Mouse (Mus musculus): Measurements from ENCODE around the gene Lcmt1. TPM values are rescaled to one million over a fixed set of nuclear protein-coding genes. Genes with fewer than 3 reads are reported as not detected.

Lcmt1 gene
- polyA plus RNA-seq, 1 experiment from 2014 or later, result 38.5 TPM

GRCm38 (mm10) chr7:123338351-123338750 lies 31.2 kb upstream of the Lcmt1 start:
- Histone ChIP-seq H3K36me3 (ENCODE audit: control insufficient read depth, insufficient read depth) (no peaks in the 10 kb centered on the region), H3K9ac (ENCODE audit: low read length) (no peak overlapping the region), H3K4me1 (ENCODE audit: control insufficient read depth, insufficient read depth, low read length) (peaks cover 58% of the 10 kb centered on the region), H3K27ac (ENCODE audit: low read length) (no peak overlapping the region), H3K9me3 (replicated peaks; ENCODE audit: control insufficient read depth, low read length) (no peaks in the 10 kb centered on the region), H3K4me2 (ENCODE audit: low read depth, low read length) (no peak overlapping the region), H3K27me3 (ENCODE audit: control insufficient read depth, insufficient read depth, low read length) (no peaks in the 10 kb centered on the region), H3K4me3 (ENCODE audit: low read length) (no peak overlapping the region)
- WGBS, result 55% methylated on average over 8 of the region's 8 CpGs
- no peak for ATAC-seq (replicated peaks; ENCODE audit: extremely low read depth, insufficient read depth, low FRiP score)

GRCm38 (mm10) chr7:123341896-123342295 lies 27.7 kb upstream of the Lcmt1 start:
- Histone ChIP-seq H3K9me3 (replicated peaks; ENCODE audit: control insufficient read depth, low read length) (no peaks in the 10 kb centered on the region), H3K4me2 (ENCODE audit: low read depth, low read length) (no peak overlapping the region), H3K4me3 (ENCODE audit: low read length) (no peak overlapping the region), H3K27ac (ENCODE audit: low read length) (peak overlapping the region; percentile 20), H3K36me3 (ENCODE audit: control insufficient read depth, insufficient read depth) (no peaks in the 10 kb centered on the region), H3K9ac (ENCODE audit: low read length) (no peak overlapping the region), H3K27me3 (ENCODE audit: control insufficient read depth, insufficient read depth, low read length) (no peaks in the 10 kb centered on the region), H3K4me1 (ENCODE audit: control insufficient read depth, insufficient read depth, low read length) (peaks cover 45% of the 10 kb centered on the region)
- ATAC-seq (replicated peaks; ENCODE audit: extremely low read depth, insufficient read depth, low FRiP score), result no peak
- 54% methylated on average over 5 of the region's 5 CpGs for WGBS

DNA sequence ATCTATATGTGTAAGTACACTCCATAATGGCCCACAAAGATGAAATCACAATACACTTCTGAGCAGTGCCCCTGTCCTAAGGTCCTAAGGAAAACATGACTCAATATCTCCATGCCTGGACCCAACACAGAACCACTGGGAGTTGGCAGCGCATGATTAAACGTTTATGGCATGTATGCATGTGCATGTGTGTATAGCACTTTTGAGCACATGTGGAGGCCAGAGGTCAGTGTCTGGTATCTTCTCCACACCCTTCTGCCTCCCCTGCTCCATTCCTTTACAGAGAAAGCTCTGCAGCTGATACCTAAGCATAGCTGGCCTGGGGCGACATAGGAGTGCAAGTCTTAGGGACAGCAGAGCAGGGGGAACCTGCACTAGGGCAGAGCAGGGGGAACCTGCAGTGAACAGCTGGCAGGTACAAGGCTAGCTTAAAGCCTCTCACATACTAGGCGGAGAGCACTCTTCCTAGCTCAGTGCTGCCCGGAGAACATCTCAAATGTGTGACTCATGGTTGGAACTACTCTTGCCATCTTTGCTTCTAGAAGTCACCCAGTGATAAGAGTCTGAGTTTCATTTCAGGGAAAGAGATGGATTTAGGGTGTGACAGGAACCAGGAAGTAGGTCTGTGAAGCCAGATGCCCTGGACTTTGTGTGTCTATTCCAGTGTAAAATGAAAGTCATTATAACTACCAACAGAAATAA lies 25.4 kb upstream of the Lcmt1 start:
- ATAC-seq (replicated peaks; ENCODE audit: extremely low read depth, insufficient read depth, low FRiP score), result 0 out of 2 replicates have a peak, but pooled peaks have one; percentile 12
- Histone ChIP-seq H3K4me1 (ENCODE audit: control insufficient read depth, insufficient read depth, low read length) (peaks cover 35% of the 10 kb centered on the region), H3K36me3 (ENCODE audit: control insufficient read depth, insufficient read depth) (no peaks in the 10 kb centered on the region), H3K27me3 (ENCODE audit: control insufficient read depth, insufficient read depth, low read length) (no peaks in the 10 kb centered on the region), H3K9ac (ENCODE audit: low read length) (no peak overlapping the region), H3K27ac (ENCODE audit: low read length) (no peak overlapping the region), H3K4me2 (ENCODE audit: low read depth, low read length) (no peak overlapping the region), H3K4me3 (ENCODE audit: low read length) (no peak overlapping the region), H3K9me3 (replicated peaks; ENCODE audit: control insufficient read depth, low read length) (no peaks in the 10 kb centered on the region)
- 89% methylated on average over 5 of the region's 5 CpGs for WGBS

DNA sequence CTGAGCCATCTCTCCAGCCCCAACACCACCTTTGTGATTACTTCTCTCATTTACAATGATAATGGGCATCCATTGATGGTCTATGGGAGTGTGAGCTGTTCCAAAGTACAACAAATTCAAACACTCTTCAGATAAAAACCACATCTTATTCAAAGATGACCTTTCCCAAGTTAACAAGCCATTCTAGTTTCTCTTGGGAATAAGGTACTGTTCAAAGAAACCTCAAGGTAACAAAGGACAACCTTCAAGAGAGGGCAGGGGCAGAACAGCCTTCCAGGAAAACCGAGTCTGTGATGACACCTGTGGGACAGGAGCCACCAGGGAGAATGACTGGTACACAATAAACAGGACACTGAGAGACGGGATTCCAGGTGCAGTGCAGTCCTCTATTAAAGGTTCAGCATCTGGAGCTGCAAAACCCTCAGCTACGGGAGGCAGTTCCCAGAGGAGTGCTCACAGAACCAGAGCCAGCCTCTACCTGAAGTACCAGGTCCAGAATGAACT lies 24.5 kb upstream of the Lcmt1 start:
- Histone ChIP-seq H3K36me3 (ENCODE audit: control insufficient read depth, insufficient read depth) (no peaks in the 10 kb centered on the region), H3K4me3 (ENCODE audit: low read length) (no peak overlapping the region), H3K27ac (ENCODE audit: low read length) (no peak overlapping the region), H3K9ac (ENCODE audit: low read length) (no peak overlapping the region), H3K4me1 (ENCODE audit: control insufficient read depth, insufficient read depth, low read length) (peaks cover 33% of the 10 kb centered on the region), H3K9me3 (replicated peaks; ENCODE audit: control insufficient read depth, low read length) (no peaks in the 10 kb centered on the region), H3K27me3 (ENCODE audit: control insufficient read depth, insufficient read depth, low read length) (no peaks in the 10 kb centered on the region), H3K4me2 (ENCODE audit: low read depth, low read length) (no peak overlapping the region)
- 90% methylated on average over 3 of the region's 3 CpGs for WGBS
- ATAC-seq (replicated peaks; ENCODE audit: extremely low read depth, insufficient read depth, low FRiP score), result no peak

GRCm38 (mm10) chr7:123346631-123347290 lies 22.8 kb upstream of the Lcmt1 start:
- ATAC-seq (replicated peaks; ENCODE audit: extremely low read depth, insufficient read depth, low FRiP score), result no peak
- Histone ChIP-seq H3K27ac (ENCODE audit: low read length) (no peak overlapping the region), H3K4me1 (ENCODE audit: control insufficient read depth, insufficient read depth, low read length) (peaks cover 20% of the 10 kb centered on the region), H3K9ac (ENCODE audit: low read length) (no peak overlapping the region), H3K27me3 (ENCODE audit: control insufficient read depth, insufficient read depth, low read length) (no peaks in the 10 kb centered on the region), H3K9me3 (replicated peaks; ENCODE audit: control insufficient read depth, low read length) (no peaks in the 10 kb centered on the region), H3K4me2 (ENCODE audit: low read depth, low read length) (no peak overlapping the region), H3K4me3 (ENCODE audit: low read length) (no peak overlapping the region), H3K36me3 (ENCODE audit: control insufficient read depth, insufficient read depth) (no peaks in the 10 kb centered on the region)
- 81% methylated on average over 7 of the region's 7 CpGs for WGBS

DNA sequence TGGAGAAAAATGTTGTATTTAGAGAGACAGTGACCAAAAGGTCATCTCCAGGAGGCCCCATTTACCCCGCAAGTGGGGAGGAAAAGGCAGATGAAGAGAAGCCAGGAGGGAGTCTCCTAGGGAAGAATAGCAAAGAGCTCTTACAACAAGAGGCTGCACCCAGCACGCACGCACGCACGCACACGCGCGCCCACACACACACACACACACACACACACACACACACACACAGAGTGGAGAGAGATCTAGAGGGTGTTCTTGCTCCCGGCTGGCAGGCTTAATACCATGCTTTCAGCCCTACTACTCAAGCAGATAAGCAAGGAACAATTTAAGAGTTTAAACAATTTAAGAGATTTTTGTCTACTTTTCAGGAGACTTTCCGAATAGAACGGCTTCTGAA lies 19.8 kb upstream of the Lcmt1 start:
- Histone ChIP-seq H3K9ac (ENCODE audit: low read length) (no peak overlapping the region), H3K27ac (ENCODE audit: low read length) (no peak overlapping the region), H3K4me1 (ENCODE audit: control insufficient read depth, insufficient read depth, low read length) (peaks cover 9% of the 10 kb centered on the region), H3K9me3 (replicated peaks; ENCODE audit: control insufficient read depth, low read length) (no peaks in the 10 kb centered on the region), H3K36me3 (ENCODE audit: control insufficient read depth, insufficient read depth) (no peaks in the 10 kb centered on the region), H3K27me3 (ENCODE audit: control insufficient read depth, insufficient read depth, low read length) (no peaks in the 10 kb centered on the region), H3K4me2 (ENCODE audit: low read depth, low read length) (no peak overlapping the region), H3K4me3 (ENCODE audit: low read length) (no peak overlapping the region)
- no peak for ATAC-seq (replicated peaks; ENCODE audit: extremely low read depth, insufficient read depth, low FRiP score)
- WGBS, result 68% methylated on average over 11 of the region's 11 CpGs

- Histone ChIP-seq H3K9me3 (replicated peaks; ENCODE audit: control insufficient read depth, low read length) (no peaks in the 10 kb centered on the region), H3K4me3 (ENCODE audit: low read length) (no peak overlapping the region), H3K4me1 (ENCODE audit: control insufficient read depth, insufficient read depth, low read length) (peaks cover 13% of the 10 kb centered on the region), H3K9ac (ENCODE audit: low read length) (no peak overlapping the region), H3K27ac (ENCODE audit: low read length) (no peak overlapping the region), H3K36me3 (ENCODE audit: control insufficient read depth, insufficient read depth) (no peaks in the 10 kb centered on the region), H3K27me3 (ENCODE audit: control insufficient read depth, insufficient read depth, low read length) (no peaks in the 10 kb centered on the region), H3K4me2 (ENCODE audit: low read depth, low read length) (no peak overlapping the region)
- ATAC-seq (replicated peaks; ENCODE audit: extremely low read depth, insufficient read depth, low FRiP score), result no peak
- WGBS, result 54% methylated on average over 2 of the region's 2 CpGs
Observed at GRCm38 (mm10) chr7:123350243-123350642, 19.3 kb upstream of the Lcmt1 start.

DNA sequence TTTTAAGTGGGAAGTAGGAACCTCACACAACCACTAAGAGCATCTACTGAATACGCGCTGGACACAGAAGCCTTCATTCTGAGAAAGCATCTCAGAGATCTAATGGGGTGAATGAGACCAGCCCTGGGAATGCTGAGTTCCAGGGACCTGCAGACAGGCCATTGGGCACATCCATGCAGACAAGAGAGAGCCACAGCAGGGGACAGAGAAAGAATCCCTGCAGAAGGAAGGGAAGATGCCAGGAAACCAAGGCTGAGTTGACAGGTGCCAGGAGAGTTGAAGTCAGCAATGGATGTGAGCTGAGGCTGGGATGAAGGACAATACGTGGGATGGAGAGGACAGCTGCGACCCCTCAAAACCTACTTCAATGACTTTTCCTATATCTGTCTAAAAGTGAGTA lies 16.5 kb upstream of the Lcmt1 start:
- Histone ChIP-seq H3K36me3 (ENCODE audit: control insufficient read depth, insufficient read depth) (no peaks in the 10 kb centered on the region), H3K4me2 (ENCODE audit: low read depth, low read length) (no peak overlapping the region), H3K27me3 (ENCODE audit: control insufficient read depth, insufficient read depth, low read length) (no peaks in the 10 kb centered on the region), H3K27ac (ENCODE audit: low read length) (no peak overlapping the region), H3K9me3 (replicated peaks; ENCODE audit: control insufficient read depth, low read length) (no peaks in the 10 kb centered on the region), H3K4me3 (ENCODE audit: low read length) (no peak overlapping the region), H3K9ac (ENCODE audit: low read length) (no peak overlapping the region), H3K4me1 (ENCODE audit: control insufficient read depth, insufficient read depth, low read length) (peaks cover 13% of the 10 kb centered on the region)
- WGBS, result 93% methylated on average over 4 of the region's 4 CpGs
- ATAC-seq (replicated peaks; ENCODE audit: extremely low read depth, insufficient read depth, low FRiP score), result no peak

GRCm38 (mm10) chr7:123353879-123354278 lies 15.7 kb upstream of the Lcmt1 start:
- ATAC-seq (replicated peaks; ENCODE audit: extremely low read depth, insufficient read depth, low FRiP score), result no peak
- H3K4me2 ChIP-seq (ENCODE audit: low read depth, low read length), result no peak overlapping the region
- H3K4me3 ChIP-seq (ENCODE audit: low read length), result no peak overlapping the region
- H3K4me1 ChIP-seq (ENCODE audit: control insufficient read depth, insufficient read depth, low read length), result peaks cover 13% of the 10 kb centered on the region
- no peaks in the 10 kb centered on the region for H3K9me3 ChIP-seq (replicated peaks; ENCODE audit: control insufficient read depth, low read length)
- no peak overlapping the region for H3K9ac ChIP-seq (ENCODE audit: low read length)
- H3K27me3 ChIP-seq (ENCODE audit: control insufficient read depth, insufficient read depth, low read length), result no peaks in the 10 kb centered on the region
- H3K27ac ChIP-seq (ENCODE audit: low read length), result no peak overlapping the region
- H3K36me3 ChIP-seq (ENCODE audit: control insufficient read depth, insufficient read depth), result no peaks in the 10 kb centered on the region
- 67% methylated on average over 5 of the region's 5 CpGs for WGBS

All from heart, embryonic 16.5 days (tissue).